Mouse (Mus musculus): ENCODE results near the gene Gm9964.

- TF ChIP-seq POLR2A (IDR thresholded peaks at IDR 0.05; ENCODE audit: insufficient read depth, low read length): no peak
- no peak for TF ChIP-seq CTCF (IDR thresholded peaks at IDR 0.05; ENCODE audit: low read depth, low read length)
- no peak for TF ChIP-seq EP300 (IDR thresholded peaks at IDR 0.05; ENCODE audit: insufficient read depth, low read depth, low read length)
These were observed 30.4 kb upstream of the Gm9964 start for GRCm38 (mm10) chr11:79327106-79327505.

Measured in ES-Bruce4 (cell line).